Mouse (Mus musculus) stomach, postnatal 0 days (tissue): ENCODE results near the gene Ada. TPM values are rescaled to one million over a fixed set of nuclear protein-coding genes. Genes with fewer than 3 reads are reported as not detected.
"Not testable (repeated sequence)": the region's sequence is repeated elsewhere in the genome, so short reads cannot be mapped to it uniquely, and the experiment has no call there.

Experiments
- ATAC-seq: fragments of 200-750 bp; cut with Nextera tagmentation; 2 replicates; pipeline ENCODE4 v1.8.0; 2017; ENCODE audit not compliant: low FRiP score, low TSS enrichment
- DNase-seq: peaks from one replicate; pipeline ENCODE4 v3.0.0-alpha.2; 2016; ENCODE audit warnings: low spot score
- H3K27ac ChIP-seq: fragments of 300-500 bp; sonication (generic); replicated peaks from 2 replicates; pipeline ENCODE4 v1.5.1; 2014; ENCODE audit warnings: mild to moderate bottlenecking, control low read depth
- H3K27me3 ChIP-seq: fragments of 300-500 bp; sonication (generic); 2 replicates; pipeline ENCODE4 v1.6.1; 2014; ENCODE audit warnings: low read length; ENCODE audit not compliant: control insufficient read depth, insufficient read depth
- H3K36me3 ChIP-seq: fragments of 300-500 bp; sonication (generic); 2 replicates; pipeline ENCODE4 v1.6.1; 2014; ENCODE audit warnings: low read length, mixed read lengths; ENCODE audit not compliant: control insufficient read depth, insufficient read depth
- H3K4me1 ChIP-seq: fragments of 300-500 bp; sonication (generic); replicated peaks from 2 replicates; pipeline ENCODE4 v1.6.1; 2014; ENCODE audit warnings: antibody characterized with exemption; ENCODE audit not compliant: control insufficient read depth, insufficient read depth
- H3K4me2 ChIP-seq: fragments of 300-500 bp; sonication (generic); replicated peaks from 2 replicates; pipeline ENCODE4 v1.6.1; 2014; ENCODE audit warnings: low read depth, mild to moderate bottlenecking, control low read depth, moderate library complexity
- H3K4me3 ChIP-seq: fragments of 300-500 bp; sonication (generic); 2 replicates; pipeline ENCODE4 v1.5.1; 2014; ENCODE audit warnings: low read depth, low read length, control low read depth
- H3K9ac ChIP-seq: fragments of 300-500 bp; sonication (generic); 2 replicates; pipeline ENCODE4 v1.6.1; 2014; ENCODE audit warnings: mild to moderate bottlenecking, low read length, control low read depth, mixed read lengths
- H3K9me3 ChIP-seq: fragments of 300-500 bp; sonication (generic); 2 replicates; pipeline ENCODE4 v1.6.1; 2016; ENCODE audit warnings: low read length; ENCODE audit not compliant: control insufficient read depth
- CTCF ChIP-seq: IDR thresholded peaks from 2 replicates; pipeline ENCODE4 v1.5.1; 2016; ENCODE audit warnings: antibody characterized with exemption, low read depth, mild to moderate bottlenecking, moderate library complexity
- EP300 ChIP-seq: optimal IDR thresholded peaks from 2 replicates; pipeline ENCODE3; 2016; ENCODE audit warnings: antibody characterized with exemption
- WGBS: fragments of 180-500 bp; shearing (Covaris S2); extraction: QIAGEN DNeasy Blood & Tissue Kit; methylation state at CpG from one replicate; pipeline ENCODE4 v1.1.7; 2014; 5-methylcytosine and 5-hydroxymethylcytosine counted together
- polyA plus RNA-seq: library from polyadenylated mRNA; unstranded; fragments of >200 nt; fragmentation: Nextera tagmentation; extraction: Ambion mirVana; gene quantifications from 2 replicates; pipeline ENCODE4 v1.2.1, GENCODE M21; 2015

The Ada gene
- polyA plus RNA-seq, 1 experiment from 2014 or later: 13.6 TPM

DNA sequence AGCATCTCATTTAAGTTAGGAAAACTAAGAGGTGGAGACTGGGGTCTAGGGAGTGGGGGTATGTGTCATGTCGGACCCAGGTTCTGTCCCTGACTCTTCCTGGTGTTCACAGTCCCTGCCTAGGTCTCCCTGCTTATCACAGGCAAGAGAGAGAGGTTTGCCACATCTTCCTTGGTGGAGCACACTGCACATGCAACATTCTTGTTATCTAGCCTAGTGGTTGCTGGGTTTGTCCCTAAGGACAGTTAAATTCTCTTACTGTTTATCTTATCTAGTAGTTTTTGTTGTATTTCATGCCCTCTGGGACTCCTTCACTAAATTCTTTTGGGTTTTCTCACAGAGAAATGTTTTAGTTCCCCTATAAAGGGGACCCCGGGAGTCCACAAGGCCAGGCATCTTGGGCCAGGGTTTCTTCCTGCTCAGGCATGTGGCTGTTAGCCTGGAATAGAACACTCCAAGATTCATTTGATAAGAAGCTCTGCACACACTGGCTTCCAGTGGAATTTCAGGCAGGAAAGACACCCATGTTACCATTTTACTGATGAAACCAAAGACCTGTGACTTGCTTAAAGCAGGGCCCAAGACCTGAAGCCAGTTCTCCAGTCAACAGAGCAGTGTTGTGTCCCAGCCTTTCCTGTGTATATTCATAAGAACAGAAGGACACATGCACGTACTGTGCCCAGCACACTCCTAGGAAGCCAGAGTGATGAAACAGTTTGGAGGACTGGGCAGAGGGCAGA lies 57.0 kb downstream of the Ada start:
- Histone ChIP-seq H3K4me2 (no peak overlapping the region), H3K27ac (peak overlapping the region; percentile 85), H3K27me3 (no peaks in the 10 kb centered on the region), H3K4me1 (peaks cover 6% of the 10 kb centered on the region; the same call in 1 of the 2 replicates), H3K36me3 (no peaks in the 10 kb centered on the region), H3K4me3 (no peak overlapping the region), H3K9ac (no peak overlapping the region), H3K9me3 (no peaks in the 10 kb centered on the region)
- no peak for TF ChIP-seq CTCF
- no peak for TF ChIP-seq EP300
- no peak for ATAC-seq
- no peak for DNase-seq
- WGBS: 62% methylated on average over 3 of the region's 3 CpGs

DNA sequence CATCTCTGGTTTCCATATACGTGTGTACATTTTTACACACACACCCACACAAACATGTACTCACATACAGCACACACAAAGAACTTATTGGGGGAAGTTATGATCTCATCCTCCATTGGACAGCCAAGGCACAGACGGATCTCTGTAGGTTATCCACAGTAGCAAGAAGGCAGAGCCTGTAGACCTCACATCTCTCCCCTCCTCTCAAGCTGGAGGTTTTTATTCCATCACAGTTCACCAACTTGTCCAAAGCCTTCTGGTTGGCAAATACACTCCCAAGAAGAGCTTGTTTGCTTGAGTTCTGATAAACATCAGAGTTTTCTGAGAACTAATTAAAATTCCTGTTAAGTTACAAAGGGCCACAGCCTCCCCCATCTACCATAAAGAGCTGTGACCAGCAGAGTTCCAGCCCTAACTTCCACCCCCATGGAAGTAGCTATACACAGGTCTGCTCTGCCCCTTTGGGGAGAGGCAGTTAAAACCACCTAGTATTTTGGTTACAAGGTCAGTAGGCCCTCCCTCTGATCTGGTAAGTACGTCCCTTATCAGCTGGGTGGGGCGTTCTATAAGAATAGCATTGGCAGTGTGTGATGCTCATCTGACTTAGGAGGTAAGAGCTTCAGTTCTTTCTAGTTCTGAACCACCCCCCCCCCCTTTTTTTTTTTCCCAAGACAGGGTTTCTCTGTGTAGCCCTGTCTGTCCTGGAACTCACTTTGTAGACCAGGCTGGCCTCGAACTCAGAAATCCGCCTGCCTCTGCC lies 58.0 kb downstream of the Ada start:
- Histone ChIP-seq H3K36me3 (no peaks in the 10 kb centered on the region), H3K9ac (no peak overlapping the region), H3K27me3 (no peaks in the 10 kb centered on the region), H3K27ac (0 out of 2 replicates have a peak overlapping the region, but pooled peaks have one; percentile 30), H3K4me2 (no peak overlapping the region), H3K4me1 (peaks cover 6% of the 10 kb centered on the region; the same call in 1 of the 2 replicates), H3K4me3 (no peak overlapping the region), H3K9me3 (no peaks in the 10 kb centered on the region)
- ATAC-seq (peak; percentile 36; the same call in 1 of the 2 replicates), DNase-seq (no peak)
- 68% methylated on average over 6 of the region's 6 CpGs for WGBS
- no peak for TF ChIP-seq CTCF

GRCm38 (mm10) chr2:163690409-163691304 lies 59.4 kb downstream of the Ada start:
- Histone ChIP-seq H3K9me3 (no peaks in the 10 kb centered on the region), H3K36me3 (no peaks in the 10 kb centered on the region), H3K4me2 (no peak overlapping the region), H3K9ac (no peak overlapping the region), H3K4me3 (no peak overlapping the region), H3K4me1 (peaks cover 11% of the 10 kb centered on the region), H3K27me3 (no peaks in the 10 kb centered on the region), H3K27ac (0 out of 2 replicates have a peak overlapping the region, but pooled peaks have one; percentile 13)
- ATAC-seq: no peak
- 82% methylated on average over 8 of the region's 8 CpGs for WGBS
- DNase-seq: no peak
- TF ChIP-seq CTCF (no peak), EP300 (no peak)

- no peak overlapping the region for H3K27ac ChIP-seq
- ATAC-seq (no peak), DNase-seq (no peak)
- no peak overlapping the region for H3K9ac ChIP-seq
- no peaks in the 10 kb centered on the region for H3K27me3 ChIP-seq
- no peak overlapping the region for H3K4me2 ChIP-seq
- no peaks in the 10 kb centered on the region for H3K36me3 ChIP-seq
- H3K4me3 ChIP-seq: no peak overlapping the region
- H3K4me1 ChIP-seq: peaks cover 15% of the 10 kb centered on the region
- WGBS: 71% methylated on average over 3 of the region's 3 CpGs
- H3K9me3 ChIP-seq: no peaks in the 10 kb centered on the region
- no peak for TF ChIP-seq CTCF
- TF ChIP-seq EP300: no peak
These were observed 60.3 kb downstream of the Ada start for GRCm38 (mm10) chr2:163689771-163690170.

- H3K27me3 ChIP-seq, ATAC-seq, H3K9ac ChIP-seq, H3K27ac ChIP-seq, H3K4me2 ChIP-seq, H3K36me3 ChIP-seq, H3K4me3 ChIP-seq, H3K9me3 ChIP-seq, DNase-seq: not testable (repeated sequence)
- peaks cover 17% of the 10 kb centered on the region for H3K4me1 ChIP-seq
- 76% methylated on average over 1 of the region's 1 CpGs for WGBS
These were observed 61.7 kb downstream of the Ada start for GRCm38 (mm10) chr2:163688377-163688776.
